Mouse (Mus musculus) CD4-positive, CD25-positive, alpha-beta regulatory T cell, adult 4 months (primary cell): ENCODE data around the gene Gpr83. TPM values are rescaled to one million over a fixed set of nuclear protein-coding genes. Genes with fewer than 3 reads are reported as not detected.

ENCODE experiments used
- ATAC-seq: one replicate; pipeline ENCODE4 v1.8.0; 2017
- polyA plus RNA-seq, 2 experiments: library from polyadenylated mRNA; unstranded; fragments of 100-300 nt; shearing (Covaris generic); gene quantifications; one replicate each; pipeline ENCODE4 v1.2.1; 2017

Gpr83 gene
- polyA plus RNA-seq, 2 experiments from 2014 or later = 158 to 164 TPM

- ATAC-seq = no peak
These were observed 10.4 kb downstream of the Gpr83 start for GRCm38 (mm10) chr9:14870377-14870776.

- no peak for ATAC-seq
These were observed 10.8 kb downstream of the Gpr83 start for GRCm38 (mm10) chr9:14870802-14871201.

GRCm38 (mm10) chr9:14871536-14871935 is 11.5 kb downstream of the Gpr83 start:
- no peak for ATAC-seq

GRCm38 (mm10) chr9:14872181-14872930 is 12.3 kb downstream of the Gpr83 start:
- no peak for ATAC-seq

- ATAC-seq = peak; percentile 84
These were observed 15.9 kb downstream of the Gpr83 start for GRCm38 (mm10) chr9:14875743-14876507.

GRCm38 (mm10) chr9:14876566-14876965 is 16.6 kb downstream of the Gpr83 start:
- peak; percentile 49 for ATAC-seq

- ATAC-seq = peak; percentile 90
These were observed 24.6 kb downstream of the Gpr83 start for GRCm38 (mm10) chr9:14884641-14885040.

GRCm38 (mm10) chr9:14885151-14885550 is 25.1 kb downstream of the Gpr83 start:
- peak; percentile 51 for ATAC-seq

GRCm38 (mm10) chr9:14885954-14886353 is 25.9 kb downstream of the Gpr83 start:
- ATAC-seq = no peak

GRCm38 (mm10) chr9:14887787-14888382 is 27.9 kb downstream of the Gpr83 start:
- no peak for ATAC-seq

GRCm38 (mm10) chr9:14888671-14889070 is 28.7 kb downstream of the Gpr83 start:
- no peak for ATAC-seq

- ATAC-seq = no peak
These were observed 30.7 kb downstream of the Gpr83 start for GRCm38 (mm10) chr9:14890699-14891098.

- no peak for ATAC-seq
These were observed 31.9 kb downstream of the Gpr83 start for GRCm38 (mm10) chr9:14891891-14892290.

GRCm38 (mm10) chr9:14893388-14893787 is 33.4 kb downstream of the Gpr83 start:
- no peak for ATAC-seq

- no peak for ATAC-seq
These were observed 34.6 kb downstream of the Gpr83 start for GRCm38 (mm10) chr9:14894628-14895027.

- ATAC-seq = peak; percentile 55
These were observed 35.3 kb downstream of the Gpr83 start for GRCm38 (mm10) chr9:14895237-14895835.

GRCm38 (mm10) chr9:14897102-14897501 is 37.1 kb downstream of the Gpr83 start:
- ATAC-seq = no peak

GRCm38 (mm10) chr9:14901757-14902156 is 41.7 kb downstream of the Gpr83 start:
- ATAC-seq = no peak

- peak; percentile 40 for ATAC-seq
These were observed 42.4 kb downstream of the Gpr83 start for GRCm38 (mm10) chr9:14902416-14902815.

- no peak for ATAC-seq
These were observed 43.0 kb downstream of the Gpr83 start for GRCm38 (mm10) chr9:14903006-14903405.

GRCm38 (mm10) chr9:14903581-14904378 is 43.8 kb downstream of the Gpr83 start, which contains the start of gene Izumo1r:
Gene Izumo1r, minus strand, starts transcription at chr9:14903949.
- ATAC-seq = peak; percentile 30
